Mouse (Mus musculus) bone marrow, adult 2 months (tissue): ENCODE measurements around the gene Smpd4.

Source experiments
- CTCF ChIP-seq: fragments of 200-500 bp; IDR thresholded peaks from 2 replicates; pipeline ENCODE4 v1.5.1; 2011; ENCODE audit warnings: low read length, control low read depth; ENCODE audit not compliant: control insufficient read depth, insufficient read depth
- POLR2A ChIP-seq: fragments of 200-500 bp; IDR thresholded peaks from 2 replicates; pipeline ENCODE4 v1.6.1; 2011; ENCODE audit warnings: low read depth, mild to moderate bottlenecking, control low read depth, low read length, borderline replicate concordance; ENCODE audit not compliant: control insufficient read depth

DNA sequence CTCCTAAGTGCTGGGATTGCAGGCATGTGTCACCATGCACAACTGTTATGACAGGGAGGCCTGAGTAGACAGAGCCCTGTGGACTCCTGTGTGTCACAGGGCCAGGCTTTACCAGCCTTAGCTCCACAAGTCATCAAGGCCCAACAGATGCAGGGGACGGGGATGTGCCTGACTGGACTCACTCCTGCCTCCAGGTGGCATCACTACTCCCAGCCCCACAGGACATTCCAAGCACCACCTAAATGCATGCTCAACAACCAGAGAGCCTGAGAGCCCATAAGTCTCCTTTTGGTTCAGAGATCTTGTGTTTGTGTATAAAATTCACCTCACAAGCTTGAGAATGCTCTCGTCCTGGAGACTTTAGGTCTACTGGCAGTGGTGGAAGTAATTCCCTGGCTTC lies 18.5 kb downstream of the Smpd4 start:
- TF ChIP-seq POLR2A (no peak), CTCF (peak; percentile 38; the same call in 1 of the 2 replicates)
